Mouse (Mus musculus): ENCODE measurements around the gene Rapgef5. TPM values are rescaled to one million over a fixed set of nuclear protein-coding genes. Genes with fewer than 3 reads are reported as not detected.

The Rapgef5 gene
- polyA plus RNA-seq, 1 experiment from 2014 or later = 1.7 TPM

GRCm38 (mm10) chr12:117808355-117809326, 292.4 kb downstream of the Rapgef5 start:
- H3K4me3 ChIP-seq (replicated peaks) = no peak overlapping the region
- WGBS (ENCODE audit: insufficient replicate concordance) = 38% methylated on average over 17 of the region's 17 CpGs
- no peak overlapping the region for H3K27ac ChIP-seq (replicated peaks)
- no peak overlapping the region for H3K4me2 ChIP-seq
- H3K9ac ChIP-seq = no peak overlapping the region
- ATAC-seq (ENCODE audit: insufficient read depth) = no peak
- H3K36me3 ChIP-seq (replicated peaks) = no peaks in the 10 kb centered on the region
- H3K4me1 ChIP-seq (replicated peaks) = no peaks in the 10 kb centered on the region
- no peaks in the 10 kb centered on the region for H3K9me3 ChIP-seq (replicated peaks)
- H3K27me3 ChIP-seq = no peaks in the 10 kb centered on the region; the same call in 1 of the 2 replicates
